Mouse (Mus musculus): Measurements from ENCODE around the gene Tspan15. TPM values are rescaled to one million over a fixed set of nuclear protein-coding genes. Genes with fewer than 3 reads are reported as not detected.

Gene Tspan15
- 1 to 10 TPM; 5.1 to 6.0 TPM for total RNA-seq (2021)

GRCm38 (mm10) chr10:62230708-62231394, at the start of gene Tspan15:
TSS of gene Tspan15 (minus strand) at chr10:62231251.
- intact Hi-C loops (cut with DNase I), result no loop called here

GRCm38 (mm10) chr10:62279671-62280070, 48.6 kb upstream of the Tspan15 start:
- intact Hi-C loops (cut with DNase I), result no loop called here
- no peak for DNase-seq

More at GRCm38 (mm10) chr10:62230708-62231394, at the start of gene Tspan15:
- peak; percentile 92 for DNase-seq

DNA sequence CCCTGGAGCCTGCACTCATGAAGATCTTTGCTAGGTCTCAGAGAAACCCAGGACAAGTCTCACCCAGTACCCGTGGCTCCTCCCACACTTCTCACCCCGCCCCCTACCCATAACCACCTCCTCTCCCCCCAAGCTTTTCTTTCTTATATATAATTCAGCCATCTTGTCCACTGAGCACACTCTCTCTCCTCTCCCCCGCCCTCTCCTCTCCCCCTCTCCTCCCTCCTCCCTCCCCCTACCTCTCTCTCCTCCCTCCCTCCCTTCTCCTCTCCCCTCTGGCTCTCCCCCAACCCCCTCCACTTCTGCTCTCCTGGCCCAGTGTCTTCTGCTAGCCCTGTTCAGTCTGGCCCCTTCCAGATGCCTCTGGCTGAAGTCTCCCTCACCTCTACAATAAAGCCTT, 48.0 kb upstream of the Tspan15 start:
- intact Hi-C loops (cut with DNase I), result no loop called here
- DNase-seq, result no peak

- DNase-seq, result no peak
- intact Hi-C loops (cut with DNase I), result no loop called here
Observed at GRCm38 (mm10) chr10:62277499-62278293, 46.6 kb upstream of the Tspan15 start.

GRCm38 (mm10) chr10:62275235-62275634, 44.2 kb upstream of the Tspan15 start:
- peak; percentile 89 for DNase-seq
- intact Hi-C loops (cut with DNase I), result no loop called here

DNA sequence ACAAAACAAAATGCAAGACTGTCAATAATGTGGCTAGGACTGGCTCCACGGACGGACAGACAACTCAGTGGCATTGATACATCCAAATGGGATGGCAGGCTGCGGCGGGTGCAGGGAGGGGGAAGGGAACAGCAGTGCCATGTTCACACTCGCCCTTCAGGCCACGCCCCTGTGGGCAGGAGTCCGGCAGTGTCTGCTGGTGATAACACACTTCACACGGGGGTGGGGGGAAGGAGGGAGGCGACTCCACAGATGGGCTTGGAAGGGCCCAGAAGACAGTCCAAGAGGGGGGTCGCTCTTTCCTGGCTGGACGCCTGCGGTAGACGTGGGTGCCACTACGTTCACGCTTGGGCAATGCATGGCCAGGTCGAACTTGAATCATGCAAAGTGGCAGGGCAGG, 38.2 kb upstream of the Tspan15 start:
- no peak for DNase-seq
- intact Hi-C loops (cut with DNase I), result no loop called here

GRCm38 (mm10) chr10:62264299-62264698, 33.2 kb upstream of the Tspan15 start:
- intact Hi-C loops (cut with DNase I), result no loop called here

DNA sequence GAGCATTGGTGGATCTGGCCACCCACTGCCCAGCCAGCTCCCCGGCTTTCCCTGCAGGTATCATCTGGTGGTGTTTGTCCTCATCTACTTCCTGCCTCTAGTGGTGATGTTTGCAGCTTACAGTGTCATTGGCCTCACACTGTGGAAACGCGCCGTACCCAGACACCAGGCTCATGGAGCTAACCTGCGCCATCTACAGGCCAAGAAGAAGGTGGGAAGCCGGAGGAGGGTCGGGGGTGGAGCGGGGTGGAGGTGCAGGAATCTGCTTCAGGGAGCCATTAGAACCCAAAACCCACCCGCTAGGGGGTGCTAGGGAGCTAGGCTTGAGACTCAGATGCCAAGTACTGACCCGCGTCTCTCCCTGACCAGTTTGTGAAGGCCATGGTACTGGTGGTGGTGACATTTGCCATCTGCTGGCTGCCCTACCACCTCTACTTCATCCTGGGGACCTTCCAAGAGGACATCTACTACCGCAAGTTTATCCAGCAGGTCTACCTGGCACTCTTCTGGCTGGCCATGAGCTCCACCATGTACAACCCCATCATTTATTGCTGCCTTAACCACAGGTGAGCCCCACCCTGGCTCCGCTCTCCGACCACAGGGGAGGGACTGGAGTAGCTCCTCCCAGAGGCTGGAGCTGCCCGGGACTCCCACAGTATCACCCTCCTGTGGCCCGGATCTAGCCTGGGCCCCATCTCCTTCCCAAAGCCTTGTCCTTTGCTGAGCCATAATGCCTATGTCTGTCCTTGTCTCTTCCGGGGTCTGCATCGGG, 30.2 kb upstream of the Tspan15 start:
- intact Hi-C loops (cut with DNase I), result no loop called here
- DNase-seq, result peak; percentile 81

More at GRCm38 (mm10) chr10:62264299-62264698, 33.2 kb upstream of the Tspan15 start:
- no peak for DNase-seq

GRCm38 (mm10) chr10:62258298-62258697, 27.2 kb upstream of the Tspan15 start:
- intact Hi-C loops (cut with DNase I), result no loop called here
- DNase-seq, result no peak

GRCm38 (mm10) chr10:62252496-62253235, 21.6 kb upstream of the Tspan15 start:
- intact Hi-C loops (cut with DNase I), result no loop called here
- DNase-seq, result no peak

GRCm38 (mm10) chr10:62252000-62252488, 21.0 kb upstream of the Tspan15 start, which contains the start of gene Tacr2:
TSS of gene Tacr2 (plus strand) at chr10:62252438.
- intact Hi-C loops (cut with DNase I), result no loop called here
- no peak for DNase-seq

DNA sequence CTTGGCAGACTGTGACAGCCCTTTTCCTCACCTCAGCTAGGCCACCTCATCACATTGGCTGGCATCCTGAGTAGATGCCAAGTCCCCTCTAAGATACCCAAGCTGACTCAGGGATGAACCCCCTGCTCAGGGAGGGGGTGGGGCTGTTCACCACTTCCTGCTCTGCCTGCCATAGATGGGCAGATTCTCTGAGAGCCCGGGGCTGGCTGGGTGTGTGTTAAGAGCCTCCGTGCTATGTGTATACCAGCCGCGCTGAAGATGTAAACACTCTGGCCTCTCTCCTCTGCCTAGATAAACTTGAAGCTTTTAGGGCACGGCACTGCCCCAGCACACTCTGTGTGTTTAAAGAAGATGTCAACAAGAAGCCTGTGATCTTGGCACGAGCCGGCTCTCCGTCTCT, 16.8 kb upstream of the Tspan15 start:
- DNase-seq, result peak; percentile 19
- intact Hi-C loops (cut with DNase I), result loop anchor here (10.0 kb wide), 1 partner anchor 143 kb away; no protein-coding TSS in a partner anchor

GRCm38 (mm10) chr10:62247156-62247555, 16.1 kb upstream of the Tspan15 start:
- peak; percentile 12 for DNase-seq
- intact Hi-C loops (cut with DNase I), result loop anchor here (10.0 kb wide), 1 partner anchor 142 kb away; no protein-coding TSS in a partner anchor

- intact Hi-C loops (cut with DNase I), result loop anchor here (10.0 kb wide), 1 partner anchor 139 kb away; no protein-coding TSS in a partner anchor
- DNase-seq, result no peak
Observed at GRCm38 (mm10) chr10:62244067-62244466, 13.0 kb upstream of the Tspan15 start.

- intact Hi-C loops (cut with DNase I), result loop anchor here (2.0 to 10.0 kb wide), 2 partner anchors 56 to 138 kb away; no protein-coding TSS in a partner anchor
- DNase-seq, result peak; percentile 38
Observed at GRCm38 (mm10) chr10:62242896-62243295, 11.8 kb upstream of the Tspan15 start.

- DNase-seq, result no peak
- intact Hi-C loops (cut with DNase I), result loop anchor here (2.0 to 10.0 kb wide), 2 partner anchors 56 to 138 kb away; no protein-coding TSS in a partner anchor
Observed at GRCm38 (mm10) chr10:62242358-62242757, 11.3 kb upstream of the Tspan15 start.

- DNase-seq, result no peak
- intact Hi-C loops (cut with DNase I), result no loop called here
Observed at GRCm38 (mm10) chr10:62239270-62239669, 8.2 kb upstream of the Tspan15 start.

DNA sequence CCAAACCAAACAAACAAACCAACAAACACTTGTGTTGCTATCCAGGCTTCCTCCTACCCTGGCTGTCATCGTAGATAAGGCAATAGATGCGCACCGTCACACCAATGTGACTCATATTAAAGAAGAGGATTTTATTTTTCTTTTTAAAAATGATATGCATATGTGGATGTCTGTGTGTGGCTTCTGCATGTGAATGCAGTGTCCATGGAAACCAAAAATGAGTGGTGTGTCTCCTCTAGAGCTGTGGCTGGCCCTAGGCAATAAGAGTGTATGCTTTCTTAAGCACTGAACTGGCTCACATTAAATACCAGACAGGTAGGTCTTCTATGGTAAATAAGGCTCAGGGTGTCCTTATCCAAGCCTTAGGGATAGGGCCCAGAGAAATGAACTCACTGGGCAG, 7.6 kb upstream of the Tspan15 start:
- intact Hi-C loops (cut with DNase I), result no loop called here
- DNase-seq, result no peak

- DNase-seq, result no peak
- intact Hi-C loops (cut with DNase I), result no loop called here
Observed at GRCm38 (mm10) chr10:62237205-62237604, 6.2 kb upstream of the Tspan15 start.

- DNase-seq, result no peak
- intact Hi-C loops (cut with DNase I), result no loop called here
Observed at GRCm38 (mm10) chr10:62236165-62236564, 5.1 kb upstream of the Tspan15 start.

Measured in left cerebral cortex, postnatal 4 days (tissue).